Mouse (Mus musculus) bone marrow, adult 2 months (tissue): ENCODE data around the gene Pak1.

Experiments used
- CTCF ChIP-seq: fragments of 200-500 bp; IDR thresholded peaks from 2 replicates; pipeline ENCODE4 v1.5.1; 2011; ENCODE audit warnings: low read length, control low read depth; ENCODE audit not compliant: control insufficient read depth, insufficient read depth
- POLR2A ChIP-seq: fragments of 200-500 bp; IDR thresholded peaks from 2 replicates; pipeline ENCODE4 v1.6.1; 2011; ENCODE audit warnings: low read depth, mild to moderate bottlenecking, control low read depth, low read length, borderline replicate concordance; ENCODE audit not compliant: control insufficient read depth

DNA sequence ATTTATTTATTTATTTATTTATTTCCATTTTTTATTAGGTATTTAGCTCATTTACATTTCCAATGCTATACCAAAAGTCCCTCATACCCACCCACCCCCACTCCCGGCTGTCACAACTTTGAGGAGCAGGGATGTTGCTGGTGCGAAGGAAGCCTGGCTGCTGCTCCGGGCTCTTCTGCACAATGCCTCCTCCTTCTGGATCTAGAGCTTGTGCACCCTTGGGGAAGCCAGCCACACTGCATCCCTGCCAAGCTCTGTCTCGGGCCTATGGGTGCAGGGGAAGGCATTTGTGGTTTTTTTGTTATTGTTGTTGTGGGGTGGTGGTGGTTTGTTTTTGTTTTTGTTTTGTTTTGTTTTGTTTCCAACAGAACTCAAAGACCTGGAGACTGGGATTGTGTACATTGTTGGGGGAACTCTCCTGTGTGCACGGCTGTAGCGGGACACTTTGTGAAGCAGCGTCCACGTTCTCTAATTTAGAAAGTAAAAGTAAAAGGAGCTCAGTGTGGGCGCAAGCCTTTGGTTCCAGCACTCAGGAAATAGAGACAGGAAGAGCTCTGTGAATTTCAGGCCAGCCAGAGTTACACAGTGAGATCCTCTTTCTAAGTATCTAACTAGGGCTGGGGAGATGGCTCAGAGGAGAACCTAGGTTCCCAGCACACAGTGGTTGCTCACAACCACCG lies 39.7 kb upstream of the Pak1 start:
- 0 out of 2 replicates have a peak, but pooled peaks have one; percentile 34 for TF ChIP-seq POLR2A
- TF ChIP-seq CTCF, result no peak
